Mouse (Mus musculus) hindbrain, embryonic 11.5 days (tissue): ENCODE measurements at regions not wholly inside any gene's neighbourhood (a gene's known extent, or its start where the extent isn't known, plus 50 kb on each side); places are given as distances from the start of the nearest gene placed in this dataset.

Source experiments
- ATAC-seq: fragments of 200-750 bp; cut with Nextera tagmentation; 2 replicates; pipeline ENCODE4 v1.8.0; 2017; ENCODE audit warnings: mild to moderate bottlenecking, moderate TSS enrichment, moderate library complexity; ENCODE audit not compliant: low FRiP score
- DNase-seq: peaks from one replicate; pipeline ENCODE4 v3.0.0-alpha.2; 2015; ENCODE audit warnings: low spot score
- H3K27ac ChIP-seq: fragments of 300-500 bp; sonication (generic); 2 replicates; pipeline ENCODE4 v1.5.1; 2014; ENCODE audit warnings: mild to moderate bottlenecking, low read depth, low read length
- H3K27me3 ChIP-seq: fragments of 300-500 bp; sonication (generic); 2 replicates; pipeline ENCODE4 v1.6.1; 2014; ENCODE audit warnings: mild to moderate bottlenecking, low read length, moderate library complexity, mixed read lengths; ENCODE audit not compliant: control insufficient read depth, insufficient read depth
- H3K36me3 ChIP-seq: fragments of 300-500 bp; sonication (generic); 2 replicates; pipeline ENCODE4 v1.6.1; 2014; ENCODE audit warnings: mild to moderate bottlenecking, low read length, moderate library complexity, mixed read lengths; ENCODE audit not compliant: control insufficient read depth, insufficient read depth
- H3K4me1 ChIP-seq: fragments of 300-500 bp; sonication (generic); replicated peaks from 2 replicates; pipeline ENCODE4 v1.6.1; 2014; ENCODE audit warnings: low read length, mixed read lengths; ENCODE audit not compliant: control insufficient read depth, insufficient read depth
- H3K4me2 ChIP-seq: fragments of 300-500 bp; sonication (generic); replicated peaks from 2 replicates; pipeline ENCODE4 v1.6.1; 2014; ENCODE audit warnings: mild to moderate bottlenecking, low read depth, low read length
- H3K4me3 ChIP-seq: fragments of 300-500 bp; sonication (generic); 2 replicates; pipeline ENCODE4 v1.5.1; 2014; ENCODE audit warnings: low read depth, low read length
- H3K9ac ChIP-seq: fragments of 300-500 bp; sonication (generic); 2 replicates; pipeline ENCODE4 v1.6.1; 2014; ENCODE audit warnings: low read depth, low read length
- H3K9me3 ChIP-seq: fragments of 300-500 bp; sonication (generic); 2 replicates; pipeline ENCODE4 v1.6.1; 2016; ENCODE audit warnings: low read length; ENCODE audit not compliant: control insufficient read depth
- WGBS: fragments of 180-500 bp; shearing (Covaris S2); extraction: QIAGEN DNeasy Blood & Tissue Kit; methylation state at CpG from one replicate; pipeline ENCODE4 v1.1.7; 2014; 5-methylcytosine and 5-hydroxymethylcytosine counted together

DNA sequence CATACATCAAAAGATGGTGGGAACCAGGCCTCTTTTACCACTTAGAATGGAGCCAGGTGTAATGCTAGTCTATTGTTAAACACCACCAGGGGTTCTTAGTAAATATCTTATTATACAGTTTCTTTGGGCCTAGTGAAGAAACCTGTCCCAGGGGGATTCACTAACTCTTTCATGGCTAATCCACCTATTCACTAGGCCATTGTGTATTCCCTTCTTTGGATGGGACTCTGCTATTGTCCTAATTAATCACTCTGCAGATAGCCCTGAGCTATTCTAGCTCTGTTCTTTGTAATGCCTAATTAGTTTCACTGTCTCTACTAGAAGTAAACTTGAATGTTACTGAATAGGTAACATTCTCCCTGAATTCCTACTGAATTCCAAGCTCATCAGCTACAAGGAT, 107.6 kb upstream of the Ahr start:
- ATAC-seq (no peak), DNase-seq (no peak)
- H3K4me1 ChIP-seq = no peaks in the 10 kb centered on the region
- no peaks in the 10 kb centered on the region for H3K27me3 ChIP-seq
- H3K36me3 ChIP-seq = no peaks in the 10 kb centered on the region
- H3K27ac ChIP-seq = no peak overlapping the region
- no peaks in the 10 kb centered on the region for H3K9me3 ChIP-seq
- no peak overlapping the region for H3K4me3 ChIP-seq
- no peak overlapping the region for H3K4me2 ChIP-seq
- no peak overlapping the region for H3K9ac ChIP-seq

GRCm38 (mm10) chr12:35641741-35642140, 106.9 kb upstream of the Ahr start:
- H3K27ac ChIP-seq = no peak overlapping the region
- H3K4me3 ChIP-seq = no peak overlapping the region
- no peak for DNase-seq
- H3K4me2 ChIP-seq = no peak overlapping the region
- 45% methylated on average over 1 of the region's 1 CpGs for WGBS
- no peak overlapping the region for H3K9ac ChIP-seq
- no peaks in the 10 kb centered on the region for H3K36me3 ChIP-seq
- H3K27me3 ChIP-seq = no peaks in the 10 kb centered on the region
- H3K4me1 ChIP-seq = no peaks in the 10 kb centered on the region
- no peak for ATAC-seq
- no peaks in the 10 kb centered on the region for H3K9me3 ChIP-seq

DNA sequence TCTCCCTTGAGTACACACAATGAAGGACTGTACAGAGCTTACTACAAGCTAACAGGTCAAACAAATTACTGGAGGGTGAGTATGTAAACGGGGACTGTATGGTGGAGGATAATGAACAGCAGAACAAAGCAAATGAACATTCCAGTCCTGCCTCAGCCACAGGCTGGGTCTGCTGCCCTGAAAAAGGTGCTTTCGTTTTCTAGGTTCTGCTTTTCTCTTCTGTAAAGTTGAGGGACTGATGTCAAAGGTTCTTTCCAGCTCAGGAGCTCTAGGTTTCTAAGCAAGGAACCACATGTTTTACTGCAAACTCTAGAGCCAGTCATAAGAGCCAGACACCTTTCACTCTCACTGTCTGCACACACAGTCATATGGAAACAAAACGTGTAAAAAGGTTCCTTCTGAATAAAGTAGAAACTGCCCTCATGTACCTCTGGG, 106.1 kb upstream of the Ahr start:
- Histone ChIP-seq H3K4me3 (no peak overlapping the region), H3K27ac (no peak overlapping the region), H3K4me2 (no peak overlapping the region), H3K36me3 (no peaks in the 10 kb centered on the region), H3K27me3 (no peaks in the 10 kb centered on the region), H3K4me1 (no peaks in the 10 kb centered on the region), H3K9ac (no peak overlapping the region), H3K9me3 (no peaks in the 10 kb centered on the region)
- WGBS = 71% methylated on average over 3 of the region's 3 CpGs
- DNase-seq = no peak
- no peak for ATAC-seq

- Histone ChIP-seq H3K9ac (no peak overlapping the region), H3K4me3 (no peak overlapping the region), H3K27me3 (no peaks in the 10 kb centered on the region), H3K36me3 (no peaks in the 10 kb centered on the region), H3K4me2 (no peak overlapping the region), H3K27ac (no peak overlapping the region), H3K4me1 (no peaks in the 10 kb centered on the region), H3K9me3 (no peaks in the 10 kb centered on the region)
- no peak for ATAC-seq
- 80% methylated on average over 3 of the region's 3 CpGs for WGBS
- no peak for DNase-seq
Measured at GRCm38 (mm10) chr12:35623484-35623883, 88.6 kb upstream of the Ahr start.

DNA sequence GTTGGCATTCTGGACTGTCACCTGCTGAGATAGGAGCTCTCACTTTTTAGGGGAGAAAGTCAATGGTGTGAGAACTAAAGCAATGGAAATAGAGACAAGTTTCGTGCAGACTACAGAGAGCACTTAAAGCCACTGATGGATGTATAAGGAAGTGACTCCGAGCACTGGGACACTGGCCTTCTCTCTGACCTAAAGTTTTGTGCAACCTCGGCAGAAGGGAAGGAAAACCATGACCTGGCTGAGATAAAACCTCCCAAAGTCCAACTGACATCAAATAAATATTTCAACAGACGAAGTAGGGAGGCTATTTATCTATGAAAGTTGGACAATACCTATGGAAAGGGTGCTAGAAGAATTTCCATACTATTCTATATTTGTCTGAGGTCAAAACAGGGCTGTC, 80.0 kb upstream of the Ahr start:
- no peaks in the 10 kb centered on the region for H3K36me3 ChIP-seq
- 72% methylated on average over 4 of the region's 4 CpGs for WGBS
- DNase-seq (no peak), ATAC-seq (no peak)
- no peaks in the 10 kb centered on the region for H3K9me3 ChIP-seq
- no peak overlapping the region for H3K4me2 ChIP-seq
- no peak overlapping the region for H3K4me3 ChIP-seq
- H3K4me1 ChIP-seq = no peaks in the 10 kb centered on the region
- H3K27ac ChIP-seq = no peak overlapping the region
- no peaks in the 10 kb centered on the region for H3K27me3 ChIP-seq
- no peak overlapping the region for H3K9ac ChIP-seq

DNA sequence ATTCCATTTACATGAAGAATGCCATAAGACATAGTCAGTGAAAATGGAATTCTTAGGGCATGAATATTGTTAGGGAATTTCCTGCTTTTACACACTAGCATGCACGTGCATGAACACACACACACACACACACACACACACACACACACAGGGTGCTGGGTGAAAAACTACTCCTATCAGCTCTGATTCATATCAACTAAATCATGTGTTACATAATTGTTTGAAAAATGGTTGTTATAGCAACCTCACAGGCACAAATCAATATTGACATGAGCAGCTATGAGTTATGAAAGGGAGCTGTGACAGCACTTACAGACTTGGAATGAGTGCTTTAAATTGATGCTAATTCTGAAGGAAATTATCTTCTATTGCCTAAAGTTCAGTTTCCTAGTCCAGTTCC, 72.8 kb upstream of the Ahr start:
- no peak overlapping the region for H3K27ac ChIP-seq
- H3K27me3 ChIP-seq = no peaks in the 10 kb centered on the region
- H3K36me3 ChIP-seq = no peaks in the 10 kb centered on the region
- ATAC-seq = no peak
- no peak overlapping the region for H3K4me3 ChIP-seq
- H3K4me2 ChIP-seq = no peak overlapping the region
- WGBS = 93% methylated on average over 1 of the region's 1 CpGs
- H3K9me3 ChIP-seq = no peaks in the 10 kb centered on the region
- DNase-seq = no peak
- H3K9ac ChIP-seq = no peak overlapping the region
- H3K4me1 ChIP-seq = no peaks in the 10 kb centered on the region

GRCm38 (mm10) chr12:35603742-35604141, 68.9 kb upstream of the Ahr start:
- 88% methylated on average over 1 of the region's 1 CpGs for WGBS

DNA sequence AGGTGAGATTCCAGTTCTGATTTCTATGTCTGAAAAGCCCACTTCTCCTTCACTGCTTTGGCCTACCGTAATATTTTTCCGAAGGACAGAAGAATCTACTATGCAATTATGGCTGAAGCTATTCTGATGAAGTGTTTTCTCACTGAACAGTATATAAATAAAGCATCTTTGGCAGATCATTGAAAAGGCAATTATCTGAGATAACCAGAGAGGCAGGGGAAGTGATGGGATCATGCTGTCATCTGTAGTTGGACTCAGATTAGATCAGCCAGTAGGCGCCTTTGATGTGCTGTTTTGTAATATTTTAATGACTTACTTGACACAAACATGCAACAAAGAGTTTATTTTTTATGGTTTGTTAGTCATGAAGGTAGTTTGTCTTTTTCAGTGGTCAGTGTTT, 67.8 kb upstream of the Ahr start:
- DNase-seq (no peak), ATAC-seq (no peak)
- Histone ChIP-seq H3K27ac (no peak overlapping the region), H3K4me2 (no peak overlapping the region), H3K27me3 (no peaks in the 10 kb centered on the region), H3K36me3 (no peaks in the 10 kb centered on the region), H3K9me3 (no peaks in the 10 kb centered on the region), H3K4me3 (no peak overlapping the region), H3K9ac (no peak overlapping the region), H3K4me1 (no peaks in the 10 kb centered on the region)
- WGBS = 96% methylated on average over 3 of the region's 3 CpGs

More at GRCm38 (mm10) chr12:35603742-35604141, 68.9 kb upstream of the Ahr start:
- no peak overlapping the region for H3K4me3 ChIP-seq
- H3K4me1 ChIP-seq = no peaks in the 10 kb centered on the region
- H3K4me2 ChIP-seq = no peak overlapping the region
- no peaks in the 10 kb centered on the region for H3K36me3 ChIP-seq
- no peaks in the 10 kb centered on the region for H3K27me3 ChIP-seq
- no peak overlapping the region for H3K27ac ChIP-seq
- H3K9ac ChIP-seq = no peak overlapping the region
- H3K9me3 ChIP-seq = no peaks in the 10 kb centered on the region
- DNase-seq (no peak), ATAC-seq (no peak)

DNA sequence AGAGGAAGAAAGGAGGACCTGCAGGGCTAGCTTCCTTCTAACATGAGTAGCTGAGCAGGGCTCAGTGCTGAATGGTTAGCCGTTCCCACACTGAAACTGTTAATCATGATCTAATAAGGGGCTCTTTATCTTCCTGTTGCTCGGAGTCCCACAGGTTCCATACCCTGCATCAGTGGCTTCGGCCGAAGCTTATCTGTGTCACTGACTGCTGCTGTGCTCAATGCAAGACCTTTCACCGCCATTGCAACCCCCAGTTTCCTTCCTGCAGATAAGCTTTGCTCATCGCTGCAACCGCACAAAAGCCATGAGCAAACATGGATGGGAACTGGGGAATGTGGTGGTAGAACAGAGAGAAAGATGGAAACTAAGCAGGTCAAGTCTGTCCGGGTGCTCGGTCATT, 63.5 kb upstream of the Ahr start:
- Histone ChIP-seq H3K36me3 (no peaks in the 10 kb centered on the region), H3K4me1 (no peaks in the 10 kb centered on the region), H3K27me3 (no peaks in the 10 kb centered on the region), H3K27ac (no peak overlapping the region), H3K9ac (no peak overlapping the region), H3K4me3 (no peak overlapping the region), H3K9me3 (no peaks in the 10 kb centered on the region), H3K4me2 (no peak overlapping the region)
- WGBS = 91% methylated on average over 9 of the region's 9 CpGs
- DNase-seq (no peak), ATAC-seq (no peak)
